Mouse (Mus musculus) splenic B cell, adult 2 months (primary cell): Measurements from ENCODE around the gene Zdhhc15.
"Not testable (repeated sequence)": the region's sequence is repeated elsewhere in the genome, so short reads cannot be mapped to it uniquely, and the experiment has no call there.

ENCODE experiments used
- DNase-seq: peaks from one replicate; pipeline ENCODE4 v3.0.0-alpha.2; 2011; ENCODE audit warnings: low read depth, low spot score
- H3K27me3 ChIP-seq: 2 replicates; pipeline ENCODE4 v1.6.1; 2012; ENCODE audit warnings: mild to moderate bottlenecking, low read length, moderate library complexity, mixed read lengths; ENCODE audit not compliant: control insufficient read depth, poor library complexity, insufficient read depth, severe bottlenecking
- H3K36me3 ChIP-seq: 2 replicates; pipeline ENCODE4 v1.6.1; 2012; ENCODE audit warnings: mild to moderate bottlenecking, low read length, moderate library complexity, mixed read lengths; ENCODE audit not compliant: control insufficient read depth, poor library complexity, insufficient read depth, severe bottlenecking

Gene Zdhhc15

DNA sequence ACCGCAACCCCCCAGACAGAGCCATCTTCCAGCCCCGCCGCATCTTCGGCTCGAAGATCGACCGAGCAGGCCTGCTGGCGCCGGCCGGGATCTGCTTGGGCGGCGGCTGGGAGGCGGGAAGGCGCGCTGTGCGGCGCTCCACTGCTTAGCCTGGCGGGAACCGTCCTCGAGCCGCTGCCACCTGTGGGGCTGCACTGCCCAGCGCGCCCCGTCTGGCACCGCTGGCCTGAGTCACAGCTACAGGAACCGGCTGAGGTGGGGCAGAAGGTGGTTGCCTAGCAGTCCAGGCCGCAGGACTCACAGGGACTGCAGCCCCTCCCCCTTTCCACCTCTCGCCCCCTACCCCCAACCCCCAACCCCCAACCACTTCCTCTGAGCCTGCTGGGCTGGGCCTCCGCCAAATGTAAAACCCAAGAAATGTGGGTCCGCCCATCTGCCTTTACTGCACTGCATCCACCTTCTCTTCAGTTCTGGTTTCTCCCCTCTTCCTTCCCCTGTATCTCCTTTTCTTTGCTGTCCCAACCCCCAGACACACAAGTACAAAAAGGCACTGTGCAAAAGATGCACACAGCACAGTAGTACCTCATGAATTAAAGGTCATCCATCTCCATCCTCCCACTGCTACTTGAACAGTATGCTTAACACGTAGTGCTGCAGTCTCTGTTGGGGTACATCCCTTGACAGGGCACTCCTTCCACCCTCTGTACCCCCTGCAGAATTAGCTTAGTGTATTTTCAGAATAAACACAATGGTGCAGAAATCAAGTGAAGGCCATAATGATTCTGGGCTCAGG, at the start of gene Zdhhc15:
TSS of gene Zdhhc15 (minus strand) at position 308 of the 793 bp plus-strand sequence.
- no peaks in the 10 kb centered on the region for H3K27me3 ChIP-seq
- peak; percentile 4 for DNase-seq
- H3K36me3 ChIP-seq = no peaks in the 10 kb centered on the region

DNA sequence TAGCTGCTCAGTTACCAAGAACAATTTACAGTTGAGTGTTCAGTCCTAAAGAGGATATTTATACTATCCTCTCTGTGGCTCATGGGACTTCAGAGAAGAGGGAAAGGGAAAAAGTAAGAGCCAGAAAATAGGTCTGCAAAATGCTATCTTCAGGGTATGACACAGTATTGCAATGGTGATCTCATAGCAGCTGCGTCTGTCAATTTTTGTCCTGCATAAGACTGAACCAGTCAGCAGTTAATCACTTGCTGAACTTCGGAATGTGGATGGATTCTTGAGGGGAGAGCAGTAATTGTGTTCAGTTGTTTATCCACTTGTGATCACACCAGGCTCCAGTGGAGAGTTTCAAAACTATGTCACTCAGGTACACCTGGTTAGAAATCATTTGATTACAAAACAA, 37.1 kb upstream of the Zdhhc15 start:
- no peak for DNase-seq
- no peaks in the 10 kb centered on the region for H3K27me3 ChIP-seq
- H3K36me3 ChIP-seq = no peaks in the 10 kb centered on the region

DNA sequence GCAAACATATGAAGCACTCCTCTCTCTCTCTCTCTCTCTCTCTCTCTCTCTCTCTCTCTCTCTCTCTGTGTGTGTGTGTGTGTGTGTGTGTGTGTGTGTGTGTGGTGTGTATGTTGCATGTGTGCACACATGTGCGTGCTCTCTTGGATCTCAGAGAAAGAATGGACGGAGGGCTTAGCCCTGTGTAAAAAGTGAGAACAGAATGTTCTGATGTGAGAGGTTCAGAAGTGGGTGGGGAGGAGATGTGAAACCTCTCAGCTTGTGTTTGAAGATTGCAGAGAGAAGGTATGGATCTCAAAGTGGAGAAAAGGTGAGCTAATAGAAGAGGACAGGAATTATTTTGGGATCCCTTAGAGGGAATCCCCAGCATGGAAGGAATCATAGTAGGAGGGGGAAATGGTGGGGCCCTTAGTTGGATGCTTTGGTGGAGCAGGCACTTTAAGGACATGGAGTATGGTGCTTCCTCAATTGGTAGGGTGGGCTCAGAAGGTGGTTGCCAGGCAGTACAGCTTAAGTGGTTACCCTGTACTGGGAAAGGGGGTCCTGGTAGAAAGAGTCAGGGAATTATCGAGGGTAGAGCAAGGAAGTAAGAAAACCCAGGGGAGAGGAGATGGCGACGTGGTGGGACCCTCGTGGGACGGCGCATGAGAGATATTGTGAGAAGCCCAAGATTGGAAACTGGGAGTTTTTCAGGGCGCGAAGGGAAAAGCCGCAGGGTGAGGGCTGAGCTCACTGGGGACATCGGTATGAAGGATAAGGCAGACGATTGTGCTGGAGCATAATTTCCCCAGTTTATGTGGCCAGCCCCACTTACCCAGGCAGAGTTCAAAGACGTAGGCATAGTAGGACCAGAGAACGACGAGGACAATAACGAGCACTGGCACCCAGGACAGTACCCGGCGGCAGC, 761 bp downstream of the Zdhhc15 start:
- Histone ChIP-seq H3K27me3 (no peaks in the 10 kb centered on the region), H3K36me3 (no peaks in the 10 kb centered on the region)
- no peak for DNase-seq

DNA sequence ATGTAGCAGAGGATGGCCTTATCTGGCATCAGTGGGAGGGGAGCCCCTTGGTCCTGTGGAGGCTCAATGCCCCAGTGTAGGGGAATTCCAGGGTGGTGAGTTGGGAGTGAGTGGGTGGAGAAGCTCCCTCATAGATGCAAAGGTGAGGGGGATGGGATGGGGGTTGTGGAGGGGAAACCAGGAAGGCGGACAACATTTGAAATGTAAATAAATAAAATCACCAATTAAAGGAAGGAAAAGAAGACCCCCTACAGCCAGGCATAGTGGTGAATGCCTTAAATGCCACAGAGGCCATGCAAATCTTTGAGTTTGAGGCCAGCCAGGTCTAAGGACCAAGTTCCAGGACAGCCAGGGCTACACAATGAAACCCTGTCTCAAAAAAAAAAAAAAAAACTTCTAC, 13.9 kb downstream of the Zdhhc15 start:
- H3K36me3 ChIP-seq = no peaks in the 10 kb centered on the region
- DNase-seq = no peak
- H3K27me3 ChIP-seq = no peaks in the 10 kb centered on the region

DNA sequence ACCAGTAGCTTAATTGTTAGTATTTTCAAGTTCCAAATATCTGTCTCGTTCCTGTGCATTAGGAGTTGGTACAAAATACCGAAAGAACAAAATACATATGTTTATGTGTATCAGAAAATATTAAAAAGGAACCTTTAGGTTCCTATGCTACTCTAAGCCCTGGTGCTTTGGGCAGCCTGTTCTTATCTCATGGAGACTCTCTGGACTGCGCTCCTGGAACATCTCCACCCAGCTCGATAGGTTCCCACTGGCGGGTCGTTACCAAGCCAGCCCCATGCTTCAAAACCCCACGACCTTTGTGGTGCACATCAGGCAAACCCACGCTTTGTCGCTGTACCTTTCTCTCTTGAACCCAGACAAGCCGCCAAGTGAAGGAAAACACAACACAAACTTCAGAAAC, 58.3 kb downstream of the Zdhhc15 start:
- no peak for DNase-seq
- Histone ChIP-seq H3K36me3 (no peaks in the 10 kb centered on the region), H3K27me3 (no peaks in the 10 kb centered on the region)

DNA sequence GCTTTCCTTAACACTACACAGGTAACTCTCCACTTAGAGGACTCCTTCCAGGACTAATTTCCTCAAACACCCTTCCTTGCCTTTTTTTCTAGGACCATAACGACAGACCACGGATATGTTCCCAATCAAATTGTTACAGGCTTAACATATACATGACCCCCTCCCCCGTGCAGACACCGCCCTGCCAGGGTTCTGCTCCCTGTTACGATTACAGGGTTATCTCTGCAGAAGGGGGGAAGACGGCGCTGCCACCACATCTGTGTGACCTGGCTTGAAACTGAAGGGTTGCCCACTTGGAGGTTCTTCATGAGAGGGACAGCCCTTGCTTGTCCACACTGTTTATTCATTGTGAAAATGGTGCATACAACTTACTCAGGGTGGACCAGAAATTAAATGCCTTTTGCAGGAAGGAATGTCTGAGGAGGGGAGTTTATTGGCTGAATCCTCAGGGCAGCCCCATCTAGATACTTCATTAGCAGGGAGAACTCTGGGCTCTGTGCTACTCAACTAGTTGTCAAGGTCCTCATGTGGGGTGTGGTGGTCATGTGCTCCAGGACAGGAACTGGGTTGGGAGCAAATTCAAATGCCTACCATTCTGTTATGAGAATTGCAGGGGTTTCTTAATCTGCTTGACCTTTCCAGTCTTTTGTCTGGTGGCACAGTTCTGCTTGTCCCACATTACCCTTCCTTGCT, 67.0 kb downstream of the Zdhhc15 start:
- not testable (repeated sequence) for H3K27me3 ChIP-seq, DNase-seq, H3K36me3 ChIP-seq

DNA sequence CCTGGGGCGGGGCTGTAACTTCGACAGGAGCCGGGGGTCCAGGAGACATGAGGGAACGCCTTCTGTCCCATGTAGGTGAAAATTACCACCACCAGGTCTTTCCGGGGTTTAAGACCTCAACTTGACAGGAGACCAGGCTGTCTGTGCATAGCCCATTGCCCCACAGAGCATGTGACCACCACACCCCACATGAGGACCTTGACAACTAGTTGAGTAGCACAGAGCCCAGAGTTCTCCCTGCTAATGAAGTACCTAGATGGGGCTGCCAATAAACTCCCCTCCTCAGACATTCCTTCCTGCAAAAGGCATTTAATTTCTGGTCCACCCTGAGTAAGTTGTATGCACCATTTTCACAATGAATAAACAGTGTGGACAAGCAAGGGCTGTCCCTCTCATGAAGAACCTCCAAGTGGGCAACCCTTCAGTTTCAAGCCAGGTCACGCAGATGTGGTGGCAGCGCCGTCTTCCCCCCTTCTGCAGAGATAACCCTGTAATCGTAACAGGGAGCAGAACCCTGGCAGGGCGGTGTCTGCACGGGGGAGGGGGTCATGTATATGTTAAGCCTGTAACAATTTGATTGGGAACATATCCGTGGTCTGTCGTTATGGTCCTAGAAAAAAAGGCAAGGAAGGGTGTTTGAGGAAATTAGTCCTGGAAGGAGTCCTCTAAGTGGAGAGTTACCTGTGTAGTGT, 68.5 kb downstream of the Zdhhc15 start:
- DNase-seq, H3K27me3 ChIP-seq, H3K36me3 ChIP-seq: not testable (repeated sequence)

DNA sequence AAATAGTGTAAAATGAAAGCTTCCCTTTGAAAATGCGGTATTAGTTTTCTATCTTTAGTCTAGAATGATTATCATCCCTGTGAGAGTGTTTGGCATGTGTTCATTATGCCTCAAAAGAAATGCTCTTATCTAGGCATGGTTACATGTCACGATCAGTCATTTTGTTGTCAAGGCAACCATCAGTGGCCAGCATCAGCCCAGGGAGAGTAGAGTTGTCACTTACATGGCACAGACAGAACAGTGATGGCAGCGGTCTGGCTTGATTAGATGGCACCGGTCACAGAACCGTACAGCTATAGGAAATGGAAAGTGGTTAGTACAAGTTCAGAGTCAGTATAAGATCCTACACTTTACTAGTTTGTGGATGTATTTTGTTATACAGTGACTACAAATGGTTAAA, 96.9 kb downstream of the Zdhhc15 start:
- Histone ChIP-seq H3K36me3 (no peaks in the 10 kb centered on the region), H3K27me3 (no peaks in the 10 kb centered on the region)
- no peak for DNase-seq

DNA sequence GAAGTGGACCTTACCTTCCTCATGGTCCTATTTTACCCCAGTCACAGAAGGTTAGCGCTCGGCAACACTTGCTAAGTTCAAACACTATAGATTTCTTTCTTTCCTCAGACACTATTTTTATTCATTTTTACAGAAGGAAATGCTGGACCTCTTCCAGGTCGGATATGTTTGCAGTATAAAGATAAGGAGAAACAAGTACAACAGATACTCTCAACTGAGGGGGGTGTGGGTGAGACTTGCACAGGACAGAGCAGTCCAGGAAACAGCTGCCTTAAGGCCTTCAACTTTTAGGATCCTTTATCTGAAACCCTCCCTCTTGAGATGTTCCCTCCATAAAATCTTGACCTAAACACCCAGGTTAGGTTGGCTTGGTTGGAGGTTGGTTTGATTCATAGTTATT, 103.4 kb downstream of the Zdhhc15 start:
- Histone ChIP-seq H3K36me3 (no peaks in the 10 kb centered on the region), H3K27me3 (no peaks in the 10 kb centered on the region)
- no peak for DNase-seq

DNA sequence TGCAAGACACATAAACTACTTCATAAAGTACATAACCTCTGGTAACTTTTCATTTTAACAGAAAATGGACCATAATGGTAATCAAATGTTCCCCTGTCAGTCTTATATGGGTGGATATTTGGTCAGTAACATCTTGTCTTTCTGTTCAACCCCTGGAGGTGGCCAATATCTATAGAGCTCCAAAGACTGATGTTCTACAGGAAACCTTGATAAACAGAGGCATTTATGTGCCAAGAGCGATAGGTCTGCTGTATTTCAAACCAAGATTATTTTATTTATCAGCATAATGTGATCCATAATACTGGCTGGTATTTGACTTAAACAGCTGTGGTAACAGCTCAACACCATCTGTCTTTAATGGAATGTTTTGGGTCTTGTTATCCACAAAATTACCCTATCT, 125.6 kb downstream of the Zdhhc15 start:
- H3K27me3 ChIP-seq = no peaks in the 10 kb centered on the region
- H3K36me3 ChIP-seq = no peaks in the 10 kb centered on the region
- DNase-seq = no peak

DNA sequence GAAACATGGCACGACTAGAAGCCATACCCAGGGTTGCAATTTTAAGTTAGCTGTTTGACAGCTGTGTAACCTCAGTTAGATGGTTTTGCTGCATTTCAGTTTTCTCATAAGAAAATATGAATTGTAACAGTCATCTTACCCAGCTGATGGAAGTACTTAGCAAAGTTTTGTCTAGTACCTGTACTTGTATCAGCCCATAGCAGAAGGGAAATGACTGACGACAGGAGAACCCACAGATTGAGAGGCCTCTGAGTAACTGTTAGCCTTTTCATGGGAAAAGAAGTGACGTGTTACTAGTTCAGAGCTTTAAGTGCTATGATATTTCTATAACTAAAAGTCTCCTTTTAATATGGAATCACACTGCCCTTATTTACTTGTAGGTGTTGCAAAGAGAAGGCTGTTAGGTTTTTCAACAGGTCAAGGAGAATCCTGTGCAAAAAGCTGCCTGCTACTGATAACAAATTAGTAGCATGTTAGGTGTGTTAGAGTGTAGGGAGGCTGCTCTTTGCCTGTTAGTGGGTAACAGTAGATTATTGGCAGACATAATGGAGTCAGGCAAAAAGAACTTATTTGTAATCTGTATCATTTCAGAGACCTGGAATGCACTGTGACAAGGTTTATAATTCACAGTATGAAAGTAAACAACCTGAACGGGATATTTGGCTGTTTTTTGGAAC, 126.8 kb downstream of the Zdhhc15 start:
- H3K27me3 ChIP-seq = no peaks in the 10 kb centered on the region
- DNase-seq = no peak
- H3K36me3 ChIP-seq = no peaks in the 10 kb centered on the region

DNA sequence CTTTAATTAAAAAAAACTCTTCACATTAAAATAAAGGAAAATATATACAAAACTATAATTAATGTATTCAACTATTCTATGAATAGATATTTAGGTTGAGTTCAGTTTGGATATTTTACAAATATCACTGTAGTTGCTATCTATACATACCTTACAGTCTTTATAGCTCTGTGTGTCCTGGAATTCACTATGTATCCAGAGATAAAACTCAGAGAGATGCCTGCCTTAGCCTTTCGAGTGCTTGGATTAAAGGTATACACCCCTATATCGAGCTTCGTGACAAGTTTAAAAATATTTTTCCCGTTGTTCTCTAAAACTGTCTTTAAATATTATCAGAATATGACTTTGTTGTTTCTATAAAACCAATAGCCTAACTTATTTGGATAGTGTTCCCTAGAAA, 128.2 kb downstream of the Zdhhc15 start:
- no peak for DNase-seq
- H3K36me3 ChIP-seq = no peaks in the 10 kb centered on the region

DNA sequence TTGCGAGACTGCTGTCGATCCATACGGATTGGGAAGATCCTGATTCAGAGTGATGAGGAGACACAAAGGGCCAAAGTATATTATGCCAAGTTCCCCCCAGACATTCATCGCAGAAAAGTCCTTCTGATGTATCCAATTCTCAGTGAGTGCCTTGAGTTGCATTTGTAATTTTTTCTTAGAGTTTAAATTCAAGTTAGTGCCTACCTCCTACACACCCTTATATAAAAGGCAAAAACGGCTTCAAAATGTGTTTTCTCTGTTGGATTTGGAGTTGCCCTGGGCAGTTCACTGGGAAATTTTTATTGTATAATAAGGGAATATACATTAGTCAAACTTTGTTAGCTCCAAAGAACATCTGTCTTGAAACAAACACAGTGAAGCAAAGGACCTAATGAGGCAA, 169.1 kb downstream of the Zdhhc15 start:
- no peak for DNase-seq
- Histone ChIP-seq H3K36me3 (no peaks in the 10 kb centered on the region), H3K27me3 (no peaks in the 10 kb centered on the region)

More for the DNA sequence above, 128.2 kb downstream of the Zdhhc15 start:
- no peaks in the 10 kb centered on the region for H3K27me3 ChIP-seq
